Mouse (Mus musculus) spleen, adult 2 months (tissue): ENCODE data around the gene Pacsin1. TPM values are rescaled to one million over a fixed set of nuclear protein-coding genes. Genes with fewer than 3 reads are reported as not detected.

ENCODE experiments used
- DNase-seq, 2 experiments: peaks; one replicate each; pipeline versions ENCODE4 v3.0.0 to v3.0.0-alpha.2; 2012 to 2021; ENCODE audit warnings: low spot score in 2 of 2, low read depth in 1 of 2
- H3K27ac ChIP-seq: fragments of 200-500 bp; 2 replicates; pipeline ENCODE4 v1.5.1; 2012; ENCODE audit warnings: low read length, inconsistent platforms; ENCODE audit not compliant: insufficient read depth
- H3K27me3 ChIP-seq: fragments of 200-500 bp; 2 replicates; pipeline ENCODE4 v1.6.1; 2012; ENCODE audit warnings: mild to moderate bottlenecking, moderate library complexity, low read length, inconsistent platforms; ENCODE audit not compliant: control insufficient read depth, insufficient read depth
- H3K36me3 ChIP-seq: fragments of 200-500 bp; 2 replicates; pipeline ENCODE4 v1.6.1; 2012; ENCODE audit warnings: mild to moderate bottlenecking, low read length, inconsistent platforms; ENCODE audit not compliant: control insufficient read depth, insufficient read depth
- H3K4me1 ChIP-seq: fragments of 200-500 bp; 2 replicates; pipeline ENCODE4 v1.6.1; 2011; ENCODE audit warnings: inconsistent platforms; ENCODE audit not compliant: control insufficient read depth, insufficient read depth, insufficient read length
- H3K4me3 ChIP-seq: fragments of 200-500 bp; 2 replicates; pipeline ENCODE4 v1.5.1; 2011; ENCODE audit warnings: mild to moderate bottlenecking, inconsistent platforms; ENCODE audit not compliant: insufficient read depth, insufficient read length; ENCODE audit errors: extremely low read depth
- CTCF ChIP-seq: fragments of 200-500 bp; IDR thresholded peaks from 2 replicates; pipeline ENCODE4 v1.5.1; 2011; ENCODE audit warnings: mild to moderate bottlenecking, inconsistent platforms; ENCODE audit not compliant: insufficient read depth, insufficient read length, insufficient replicate concordance; ENCODE audit errors: extremely low read depth
- POLR2A ChIP-seq: fragments of 200-500 bp; IDR thresholded peaks from 2 replicates; pipeline ENCODE4 v1.6.1; 2011; ENCODE audit warnings: low read depth, low read length, inconsistent platforms
- WGBS: fragments of 180-500 bp; shearing (Covaris S2); methylation state at CpG from one replicate; pipeline ENCODE4 v1.1.7; 2018; 5-methylcytosine and 5-hydroxymethylcytosine counted together
- polyA plus RNA-seq: library from polyadenylated mRNA; depleted of rRNA; stranded (reverse); fragments of >200 nt; gene quantifications from 2 replicates; pipeline ENCODE4 v1.2.3, GENCODE M21; 2012; rRNA removed

Pacsin1 gene
- polyA plus RNA-seq = 10.3 and 15.7 TPM in 2 replicates

GRCm38 (mm10) chr17:27655089-27656010 lies at the start of gene Pacsin1:
TSS of gene Pacsin1 (plus strand) at chr17:27655509.
- Histone ChIP-seq H3K27ac (peak within 1 kb of the TSS; percentile 28; the same call in 1 of the 2 replicates), H3K36me3 (no peaks in the 10 kb centered on the region), H3K4me3 (peak within 1 kb of the TSS; percentile 66), H3K4me1 (peaks cover 6% of the 10 kb centered on the region; the same call in 1 of the 2 replicates), H3K27me3 (no peaks in the 10 kb centered on the region; the same call in 1 of the 2 replicates)
- WGBS = 3% methylated on average over 63 of the region's 65 CpGs
- TF ChIP-seq CTCF (no peak), POLR2A (no peak)
- DNase-seq = peak in 1 of 2 experiments; percentile 62

- Histone ChIP-seq H3K27me3 (no peaks in the 10 kb centered on the region), H3K4me3 (no peak overlapping the region), H3K36me3 (no peaks in the 10 kb centered on the region), H3K27ac (no peak overlapping the region), H3K4me1 (peaks cover 14% of the 10 kb centered on the region; the same call in 1 of the 2 replicates)
- no peak for DNase-seq
- 89% methylated on average over 7 of the region's 7 CpGs for WGBS
- TF ChIP-seq CTCF (no peak), POLR2A (no peak)
These were observed 45.7 kb upstream of the Pacsin1 start for GRCm38 (mm10) chr17:27609576-27609975.

- no peaks in the 10 kb centered on the region for H3K36me3 ChIP-seq
- H3K27me3 ChIP-seq = no peaks in the 10 kb centered on the region
- H3K4me1 ChIP-seq = peaks cover 14% of the 10 kb centered on the region; the same call in 1 of the 2 replicates
- DNase-seq = no peak
- TF ChIP-seq POLR2A (no peak), CTCF (no peak)
- H3K27ac ChIP-seq = no peak overlapping the region
- WGBS = 67% methylated on average over 10 of the region's 10 CpGs
- no peak overlapping the region for H3K4me3 ChIP-seq
These were observed 44.4 kb upstream of the Pacsin1 start for GRCm38 (mm10) chr17:27610679-27611518.

- WGBS = 49% methylated on average over 3 of the region's 3 CpGs
These were observed 43.8 kb upstream of the Pacsin1 start for GRCm38 (mm10) chr17:27611519-27611884.

GRCm38 (mm10) chr17:27611994-27612393 lies 43.3 kb upstream of the Pacsin1 start:
- no peak for DNase-seq
- H3K4me1 ChIP-seq = peaks cover 14% of the 10 kb centered on the region; the same call in 1 of the 2 replicates
- no peak for TF ChIP-seq POLR2A
- no peak for TF ChIP-seq CTCF
- H3K27ac ChIP-seq = no peak overlapping the region
- H3K27me3 ChIP-seq = no peaks in the 10 kb centered on the region
- 48% methylated on average over 5 of the region's 5 CpGs for WGBS
- no peaks in the 10 kb centered on the region for H3K36me3 ChIP-seq
- no peak overlapping the region for H3K4me3 ChIP-seq

More at GRCm38 (mm10) chr17:27611519-27611884, 43.8 kb upstream of the Pacsin1 start:
- H3K27ac ChIP-seq = no peak overlapping the region
- no peak for DNase-seq
- peaks cover 14% of the 10 kb centered on the region; the same call in 1 of the 2 replicates for H3K4me1 ChIP-seq
- no peaks in the 10 kb centered on the region for H3K36me3 ChIP-seq
- TF ChIP-seq POLR2A = no peak
- TF ChIP-seq CTCF = no peak
- no peak overlapping the region for H3K4me3 ChIP-seq
- no peaks in the 10 kb centered on the region for H3K27me3 ChIP-seq

GRCm38 (mm10) chr17:27613016-27613415 lies 42.3 kb upstream of the Pacsin1 start:
- no peak for DNase-seq
- no peaks in the 10 kb centered on the region for H3K27me3 ChIP-seq
- peaks cover 14% of the 10 kb centered on the region; the same call in 1 of the 2 replicates for H3K4me1 ChIP-seq
- H3K27ac ChIP-seq = no peak overlapping the region
- 93% methylated on average over 4 of the region's 4 CpGs for WGBS
- TF ChIP-seq CTCF = no peak
- no peak for TF ChIP-seq POLR2A
- H3K4me3 ChIP-seq = no peak overlapping the region
- H3K36me3 ChIP-seq = no peaks in the 10 kb centered on the region
